11 mouse cellular contexts compared by ENCODE assay signal in the genomic region with DNA sequence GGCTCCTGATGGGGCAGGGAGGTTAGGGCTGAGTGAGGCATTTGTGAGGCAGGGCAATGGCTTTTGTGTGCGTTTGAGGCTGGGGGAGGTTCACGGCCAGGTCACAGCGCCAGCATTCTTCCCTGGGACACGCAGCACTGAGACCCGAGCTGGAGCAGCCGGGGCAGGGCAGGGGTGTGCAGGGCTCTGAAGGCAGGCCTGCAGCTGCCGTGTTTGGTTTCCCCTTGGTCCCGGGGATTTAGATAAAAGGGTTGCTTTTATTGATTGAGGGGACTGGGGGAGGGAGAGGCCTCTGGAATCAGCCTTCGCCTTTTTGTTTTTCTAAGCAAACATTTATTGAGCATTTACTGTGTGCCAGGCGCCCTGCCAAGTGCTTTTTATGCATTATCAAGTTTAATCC.
A peak's percentile ranks its signal among the peaks of the same experiment; 100 is the strongest.
DNase-seq lines count a peak whose midpoint lies in the region; ATAC-seq and TF ChIP-seq lines count a peak whose summit lies in the region.
"Had no signal": no experiment of that assay in that cellular context is flagged by ENCODE, and none has a peak within 500 bp of the region (broad histone marks: within the 10 kb centered on the region; RNA-seq: fewer than 3 reads in every experiment).

No protein-coding gene starts in this region.

- TF ChIP-seq CTCF in brain, embryonic 14.5 days (IDR thresholded peaks at IDR 0.05; ENCODE audit: borderline replicate concordance, extremely low read depth, insufficient read depth, insufficient read length) = no peak

- H3K4me1 ChIP-seq in kidney, embryonic 16.5 days (ENCODE audit: insufficient read depth, low read length) = peaks cover 9% of the 10 kb centered on the region
- peaks cover 27% of the 10 kb centered on the region for H3K4me1 ChIP-seq in neural tube, embryonic 12.5 days
- H3K4me1 ChIP-seq: heart, embryonic 15.5 days had no signal

- no peak for DNase-seq in kidney, adult 11 months
- peak; percentile 78 for DNase-seq in brain, embryonic 14.5 days (ENCODE audit: low read depth)
- DNase-seq in forelimb bud, embryonic 11.5 days (ENCODE audit: low read depth, low spot score) = peak; percentile 50
- no peak for DNase-seq in thymus, postnatal 25 days
- no peak for DNase-seq in thymus, adult 18-20 months
- no peak for DNase-seq in gastrocnemius, postnatal 25 days
- DNase-seq: kidney, adult 2 months; liver, postnatal 0 days had no signal

- H3K9ac ChIP-seq in kidney, embryonic 16.5 days (replicated peaks; ENCODE audit: low read length) = no peak overlapping the region
- no peak overlapping the region for H3K9ac ChIP-seq in neural tube, embryonic 12.5 days
- H3K9ac ChIP-seq: heart, embryonic 15.5 days; liver, postnatal 0 days had no signal

- H3K27me3 ChIP-seq in kidney, embryonic 16.5 days (ENCODE audit: insufficient read depth, low read length) = no peaks in the 10 kb centered on the region
- no peaks in the 10 kb centered on the region for H3K27me3 ChIP-seq in neural tube, embryonic 12.5 days (replicated peaks)
- H3K27me3 ChIP-seq: heart, embryonic 15.5 days had no signal

- H3K4me3 ChIP-seq in kidney, embryonic 16.5 days (ENCODE audit: low read length) = no peak overlapping the region
- H3K4me3 ChIP-seq in neural tube, embryonic 12.5 days = no peak overlapping the region
- H3K4me3 ChIP-seq: heart, embryonic 15.5 days had no signal

- H3K27ac ChIP-seq in kidney, embryonic 16.5 days (ENCODE audit: low read length) = no peak overlapping the region
- no peak overlapping the region for H3K27ac ChIP-seq in neural tube, embryonic 12.5 days
- H3K27ac ChIP-seq: heart, embryonic 15.5 days had no signal

- no peak for TF ChIP-seq POLR2A in brain, embryonic 14.5 days (IDR thresholded peaks at IDR 0.05; ENCODE audit: borderline replicate concordance, extremely low read depth, insufficient read depth, insufficient read length, poor library complexity, severe bottlenecking)

- no peaks in the 10 kb centered on the region for H3K9me3 ChIP-seq in kidney, embryonic 16.5 days (ENCODE audit: low read length)
- no peaks in the 10 kb centered on the region for H3K9me3 ChIP-seq in neural tube, embryonic 12.5 days
- H3K9me3 ChIP-seq: heart, embryonic 15.5 days had no signal

- H3K4me2 ChIP-seq in kidney, embryonic 16.5 days (replicated peaks; ENCODE audit: low read depth, low read length) = no peak overlapping the region
- 0 out of 2 replicates have a peak overlapping the region, but pooled peaks have one; percentile 8 for H3K4me2 ChIP-seq in neural tube, embryonic 12.5 days (replicated peaks)
- H3K4me2 ChIP-seq: heart, embryonic 15.5 days had no signal

- peak; percentile 77 for ATAC-seq in kidney, embryonic 16.5 days (ENCODE audit: low FRiP score, low TSS enrichment)
- ATAC-seq in neural tube, embryonic 12.5 days (ENCODE audit: low FRiP score, low read depth) = peak; percentile 77
- ATAC-seq: liver, postnatal 0 days had no signal

- H3K36me3 ChIP-seq in kidney, embryonic 16.5 days (ENCODE audit: insufficient read depth, low read length) = no peaks in the 10 kb centered on the region
- H3K36me3 ChIP-seq in neural tube, embryonic 12.5 days = no peaks in the 10 kb centered on the region
- H3K36me3 ChIP-seq: heart, embryonic 15.5 days had no signal

- 10% methylated on average over 10 of the region's 10 CpGs for WGBS in kidney, embryonic 16.5 days
- WGBS in neural tube, embryonic 12.5 days = 5% methylated on average over 10 of the region's 10 CpGs

Comparison
In these comparisons a context has a peak if more than half of its experiments do, and no peak if none do; other contexts are left out.
1. DNase-seq: peak in brain, embryonic 14.5 days (single experiment) and forelimb bud, embryonic 11.5 days (single experiment); none in kidney, adult 11 months (single experiment), thymus, postnatal 25 days (single experiment), thymus, adult 18-20 months (0 of 2) and gastrocnemius, postnatal 25 days (single experiment).